Mouse (Mus musculus) lung, adult 2 months (tissue): Measurements from ENCODE around the gene Gatad2a. TPM values are rescaled to one million over a fixed set of nuclear protein-coding genes. Genes with fewer than 3 reads are reported as not detected.

Source experiments
- DNase-seq: peaks from one replicate; pipeline ENCODE4 v3.0.0; 2022
- H3K4me1 ChIP-seq: fragments of 200-500 bp; 2 replicates; pipeline ENCODE4 v1.6.1; 2011; ENCODE audit warnings: low read length; ENCODE audit not compliant: control insufficient read depth, insufficient read depth
- H3K4me3 ChIP-seq: fragments of 200-500 bp; replicated peaks from 2 replicates; pipeline ENCODE3; 2011; ENCODE audit warnings: low read depth, mild to moderate bottlenecking, control low read depth, low read length; ENCODE audit errors: extremely low read depth
- CTCF ChIP-seq: fragments of 200-500 bp; IDR thresholded peaks from 2 replicates; pipeline ENCODE4 v1.5.1; 2011; ENCODE audit warnings: mild to moderate bottlenecking, low read length, control low read depth; ENCODE audit not compliant: insufficient read depth
- POLR2A ChIP-seq: fragments of 200-500 bp; IDR thresholded peaks from 2 replicates; pipeline ENCODE4 v1.6.1; 2011; ENCODE audit warnings: low read depth, mild to moderate bottlenecking, control low read depth, low read length, borderline replicate concordance; ENCODE audit errors: extremely low read depth
- WGBS: fragments of 180-500 bp; shearing (Covaris S2); methylation state at CpG from one replicate; pipeline ENCODE4 v1.1.7; 2018; 5-methylcytosine and 5-hydroxymethylcytosine counted together
- polyA plus RNA-seq: library from polyadenylated mRNA; depleted of rRNA; stranded (reverse); fragments of >200 nt; gene quantifications from 2 replicates; pipeline ENCODE4 v1.2.3, GENCODE M21; 2012; rRNA removed

Gatad2a gene
- 78.1 and 81.8 TPM in 2 replicates for polyA plus RNA-seq

GRCm38 (mm10) chr8:69995776-69996588 lies at the start of gene Gatad2a:
Gene Gatad2a (minus strand): TSS chr8:69996384.
- DNase-seq: peak; percentile 100
- peak within 1 kb of the TSS; percentile 80 for H3K4me3 ChIP-seq
- peaks cover 5% of the 10 kb centered on the region; the same call in 1 of the 2 replicates for H3K4me1 ChIP-seq
- peak; percentile 68; the same call in 1 of the 2 replicates for TF ChIP-seq POLR2A
- TF ChIP-seq CTCF: no peak
- WGBS: under 1% methylated on average over 87 of the region's 87 CpGs

GRCm38 (mm10) chr8:70043996-70044395 lies 47.8 kb upstream of the Gatad2a start:
- no peak overlapping the region for H3K4me3 ChIP-seq
- H3K4me1 ChIP-seq: peaks cover 13% of the 10 kb centered on the region

GRCm38 (mm10) chr8:70042583-70043455 lies 46.6 kb upstream of the Gatad2a start, which contains the start of the genes Mau2 and Sugp1:
Gene Mau2 (minus strand): TSS chr8:70042734.
Gene Sugp1 (plus strand): TSS chr8:70042813.
- TF ChIP-seq POLR2A (peak; percentile 73), CTCF (no peak)
- WGBS: under 1% methylated on average over 65 of the region's 65 CpGs
- peak; percentile 97 for DNase-seq

More at GRCm38 (mm10) chr8:70043996-70044395, 47.8 kb upstream of the Gatad2a start:
- 92% methylated on average over 5 of the region's 5 CpGs for WGBS
- no peak for TF ChIP-seq CTCF
- no peak for TF ChIP-seq POLR2A
- DNase-seq: no peak

GRCm38 (mm10) chr8:70041885-70042546 lies 45.8 kb upstream of the Gatad2a start:
- under 1% methylated on average over 47 of the region's 47 CpGs for WGBS
- peak overlapping the region; percentile 96 for H3K4me3 ChIP-seq
- no peak for TF ChIP-seq POLR2A
- TF ChIP-seq CTCF: no peak
- DNase-seq: no peak
- peaks cover 13% of the 10 kb centered on the region for H3K4me1 ChIP-seq

More at GRCm38 (mm10) chr8:70042583-70043455, 46.6 kb upstream of the Gatad2a start, which contains the start of the genes Mau2 and Sugp1:
- Histone ChIP-seq H3K4me3 (peak within 1 kb of the TSS; percentile 96), H3K4me1 (peaks cover 13% of the 10 kb centered on the region)

- Histone ChIP-seq H3K4me1 (peaks cover 7% of the 10 kb centered on the region), H3K4me3 (no peak overlapping the region)
- 80% methylated on average over 1 of the region's 1 CpGs for WGBS
- no peak for DNase-seq
- TF ChIP-seq CTCF: no peak
- TF ChIP-seq POLR2A: no peak
These were observed 41.8 kb upstream of the Gatad2a start for GRCm38 (mm10) chr8:70037994-70038393.

- Histone ChIP-seq H3K4me1 (no peaks in the 10 kb centered on the region), H3K4me3 (no peak overlapping the region)
- TF ChIP-seq POLR2A (no peak), CTCF (no peak)
- WGBS: 98% methylated on average over 1 of the region's 1 CpGs
- DNase-seq: no peak
These were observed 34.1 kb upstream of the Gatad2a start for GRCm38 (mm10) chr8:70030255-70030654.

- DNase-seq: no peak
- TF ChIP-seq POLR2A (no peak), CTCF (no peak)
- WGBS: 89% methylated on average over 2 of the region's 2 CpGs
These were observed 30.0 kb upstream of the Gatad2a start for GRCm38 (mm10) chr8:70026151-70026550.

GRCm38 (mm10) chr8:70023596-70023995 lies 27.4 kb upstream of the Gatad2a start:
- WGBS: 84% methylated on average over 8 of the region's 8 CpGs
- no peak overlapping the region for H3K4me3 ChIP-seq
- TF ChIP-seq POLR2A (no peak), CTCF (no peak)
- no peaks in the 10 kb centered on the region for H3K4me1 ChIP-seq
- DNase-seq: no peak

More at GRCm38 (mm10) chr8:70026151-70026550, 30.0 kb upstream of the Gatad2a start:
- Histone ChIP-seq H3K4me3 (no peak overlapping the region), H3K4me1 (no peaks in the 10 kb centered on the region)
